Mouse (Mus musculus) embryonic facial prominence, embryonic 15.5 days (tissue): Measurements from ENCODE around the gene Lpar3. TPM values are rescaled to one million over a fixed set of nuclear protein-coding genes. Genes with fewer than 3 reads are reported as not detected.

ENCODE experiments used
- ATAC-seq: fragments of 200-750 bp; cut with Nextera tagmentation; 2 replicates; pipeline ENCODE4 v1.8.0; 2017; ENCODE audit warnings: low read depth, moderate TSS enrichment; ENCODE audit not compliant: insufficient number of reproducible peaks, low FRiP score, low TSS enrichment
- H3K27ac ChIP-seq: fragments of 300-500 bp; sonication (generic); replicated peaks from 2 replicates; pipeline ENCODE4 v1.5.1; 2015; ENCODE audit warnings: mild to moderate bottlenecking, inconsistent platforms
- H3K27me3 ChIP-seq: fragments of 300-500 bp; sonication (generic); 2 replicates; pipeline ENCODE4 v1.6.1; 2015; ENCODE audit warnings: inconsistent platforms
- H3K36me3 ChIP-seq: fragments of 300-500 bp; sonication (generic); 2 replicates; pipeline ENCODE4 v1.6.1; 2015; ENCODE audit warnings: mild to moderate bottlenecking, inconsistent platforms
- H3K4me1 ChIP-seq: fragments of 300-500 bp; sonication (generic); 2 replicates; pipeline ENCODE4 v1.6.1; 2015; ENCODE audit warnings: inconsistent platforms
- H3K4me2 ChIP-seq: fragments of 300-500 bp; sonication (generic); replicated peaks from 2 replicates; pipeline ENCODE4 v1.6.1; 2015; ENCODE audit warnings: mild to moderate bottlenecking, inconsistent platforms
- H3K4me3 ChIP-seq: fragments of 300-500 bp; sonication (generic); replicated peaks from 2 replicates; pipeline ENCODE4 v1.5.1; 2015; ENCODE audit warnings: mild to moderate bottlenecking, inconsistent platforms
- H3K9ac ChIP-seq: fragments of 300-500 bp; sonication (generic); 2 replicates; pipeline ENCODE4 v1.6.1; 2015; ENCODE audit warnings: inconsistent platforms
- H3K9me3 ChIP-seq: fragments of 300-500 bp; sonication (generic); replicated peaks from 2 replicates; pipeline ENCODE4 v1.6.1; 2016; ENCODE audit warnings: inconsistent platforms
- WGBS: fragments of 180-500 bp; shearing (Covaris S2); methylation state at CpG from one replicate; pipeline ENCODE4 v1.1.7; 2015; 5-methylcytosine and 5-hydroxymethylcytosine counted together
- polyA plus RNA-seq: library from polyadenylated mRNA; unstranded; fragments of >200 nt; fragmentation: Nextera tagmentation; extraction: Ambion mirVana; gene quantifications from 2 replicates; pipeline ENCODE4 v1.2.1, GENCODE M21; 2015

The Lpar3 gene
- 4.6 and 5.3 TPM in 2 replicates for polyA plus RNA-seq

- H3K9ac ChIP-seq: peak within 1 kb of the TSS; percentile 13; the same call in 1 of the 2 replicates
- peak; percentile 85; the same call in 1 of the 2 replicates for ATAC-seq
- H3K27ac ChIP-seq: no peak within 1 kb of the TSS
- WGBS: under 1% methylated on average over 73 of the region's 73 CpGs
- peak within 1 kb of the TSS; percentile 93 for H3K4me2 ChIP-seq
- H3K4me3 ChIP-seq: peak within 1 kb of the TSS; percentile 56
- H3K4me1 ChIP-seq: peaks cover 13% of the 10 kb centered on the region; the same call in 1 of the 2 replicates
- H3K36me3 ChIP-seq: no peaks in the 10 kb centered on the region
- no peaks in the 10 kb centered on the region for H3K9me3 ChIP-seq
- peaks cover 34% of the 10 kb centered on the region for H3K27me3 ChIP-seq
Measured at GRCm38 (mm10) chr3:146220776-146221486, at the start of gene Lpar3. TSS of gene Lpar3 (plus strand) at chr3:146220963.

GRCm38 (mm10) chr3:146173030-146173429, 47.7 kb upstream of the Lpar3 start:
- no peak overlapping the region for H3K4me2 ChIP-seq
- WGBS: 74% methylated on average over 5 of the region's 5 CpGs
- ATAC-seq: no peak
- H3K9me3 ChIP-seq: no peaks in the 10 kb centered on the region
- no peak overlapping the region for H3K9ac ChIP-seq
- H3K4me3 ChIP-seq: no peak overlapping the region
- no peaks in the 10 kb centered on the region for H3K27me3 ChIP-seq
- H3K4me1 ChIP-seq: no peaks in the 10 kb centered on the region
- H3K36me3 ChIP-seq: no peaks in the 10 kb centered on the region
- no peak overlapping the region for H3K27ac ChIP-seq

DNA sequence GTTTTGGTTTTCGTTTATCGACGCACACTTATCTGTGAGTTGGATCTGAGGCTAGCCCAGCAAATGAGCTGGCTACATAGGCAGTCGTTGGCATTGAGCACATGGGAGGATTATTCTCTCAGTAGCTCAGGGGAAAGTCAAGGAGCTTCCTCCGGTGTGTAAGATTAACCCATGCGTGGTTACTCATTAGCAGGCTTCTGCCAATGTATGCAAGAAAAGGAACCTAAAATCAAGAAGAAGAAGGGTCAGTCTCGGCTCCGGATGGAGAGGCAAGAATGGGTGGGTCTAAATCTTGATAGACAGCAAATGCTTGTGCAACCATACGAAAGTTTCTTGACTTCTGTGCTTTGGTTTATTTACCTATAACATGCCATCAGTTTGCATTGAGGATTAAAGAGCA, 46.5 kb upstream of the Lpar3 start:
- Histone ChIP-seq H3K9me3 (no peaks in the 10 kb centered on the region), H3K4me1 (no peaks in the 10 kb centered on the region), H3K9ac (no peak overlapping the region), H3K27ac (no peak overlapping the region), H3K4me2 (no peak overlapping the region), H3K36me3 (no peaks in the 10 kb centered on the region), H3K4me3 (no peak overlapping the region), H3K27me3 (no peaks in the 10 kb centered on the region)
- WGBS: 86% methylated on average over 9 of the region's 9 CpGs
- ATAC-seq: no peak

GRCm38 (mm10) chr3:146177295-146177694, 43.5 kb upstream of the Lpar3 start:
- no peak for ATAC-seq
- H3K36me3 ChIP-seq: no peaks in the 10 kb centered on the region
- H3K4me3 ChIP-seq: no peak overlapping the region
- no peaks in the 10 kb centered on the region for H3K4me1 ChIP-seq
- no peak overlapping the region for H3K9ac ChIP-seq
- H3K4me2 ChIP-seq: peak overlapping the region; percentile 58; the same call in 1 of the 2 replicates
- no peaks in the 10 kb centered on the region for H3K9me3 ChIP-seq
- WGBS: 72% methylated on average over 7 of the region's 7 CpGs
- H3K27me3 ChIP-seq: no peaks in the 10 kb centered on the region; the same call in 1 of the 2 replicates
- no peak overlapping the region for H3K27ac ChIP-seq

- WGBS: 5% methylated on average over 16 of the region's 16 CpGs
- Histone ChIP-seq H3K4me2 (peak overlapping the region; percentile 58), H3K9me3 (no peaks in the 10 kb centered on the region), H3K4me1 (no peaks in the 10 kb centered on the region), H3K9ac (no peak overlapping the region), H3K27me3 (no peaks in the 10 kb centered on the region; the same call in 1 of the 2 replicates), H3K27ac (no peak overlapping the region), H3K36me3 (no peaks in the 10 kb centered on the region), H3K4me3 (peak overlapping the region; percentile 34)
- ATAC-seq: peak; percentile 58
Measured at GRCm38 (mm10) chr3:146177748-146178582, 42.8 kb upstream of the Lpar3 start.

- WGBS: 37% methylated on average over 2 of the region's 2 CpGs
Measured at GRCm38 (mm10) chr3:146180341-146180740, 40.4 kb upstream of the Lpar3 start.

DNA sequence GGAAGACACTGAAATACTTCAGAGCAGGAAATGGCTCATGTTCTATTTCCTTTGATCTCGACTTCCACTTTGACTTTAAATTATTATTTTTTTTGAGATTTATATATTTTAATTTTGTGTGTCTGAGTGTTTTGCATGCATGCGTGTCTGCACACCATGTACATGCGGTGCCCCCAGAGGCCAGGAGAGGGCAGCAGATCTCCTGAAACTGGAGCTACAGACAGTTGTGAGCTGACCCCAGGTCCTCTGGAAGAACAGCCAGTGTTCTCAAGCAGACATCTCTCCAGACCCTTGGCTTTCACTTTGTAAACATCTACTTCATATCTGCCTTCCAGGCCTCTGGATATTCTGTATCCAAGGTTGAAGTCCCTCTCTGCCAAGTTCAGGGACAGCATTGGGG, 39.8 kb upstream of the Lpar3 start:
- H3K27me3 ChIP-seq: no peaks in the 10 kb centered on the region; the same call in none of the 2 replicates
- WGBS: 37% methylated on average over 3 of the region's 3 CpGs

More at GRCm38 (mm10) chr3:146180341-146180740, 40.4 kb upstream of the Lpar3 start:
- no peak for ATAC-seq
- H3K4me2 ChIP-seq: no peak overlapping the region
- H3K9me3 ChIP-seq: no peaks in the 10 kb centered on the region
- no peak overlapping the region for H3K4me3 ChIP-seq
- no peak overlapping the region for H3K27ac ChIP-seq
- H3K36me3 ChIP-seq: no peaks in the 10 kb centered on the region
- no peak overlapping the region for H3K9ac ChIP-seq
- H3K4me1 ChIP-seq: no peaks in the 10 kb centered on the region
- H3K27me3 ChIP-seq: no peaks in the 10 kb centered on the region; the same call in none of the 2 replicates

GRCm38 (mm10) chr3:146184992-146185657, 35.6 kb upstream of the Lpar3 start:
- Histone ChIP-seq H3K4me3 (no peak overlapping the region), H3K36me3 (no peaks in the 10 kb centered on the region), H3K9ac (no peak overlapping the region), H3K4me2 (no peak overlapping the region), H3K27me3 (no peaks in the 10 kb centered on the region; the same call in none of the 2 replicates), H3K4me1 (no peaks in the 10 kb centered on the region), H3K27ac (no peak overlapping the region), H3K9me3 (no peaks in the 10 kb centered on the region)
- 22% methylated on average over 13 of the region's 13 CpGs for WGBS
- no peak for ATAC-seq

More for the DNA sequence above, 39.8 kb upstream of the Lpar3 start:
- Histone ChIP-seq H3K27ac (no peak overlapping the region), H3K4me3 (no peak overlapping the region), H3K4me1 (no peaks in the 10 kb centered on the region), H3K36me3 (no peaks in the 10 kb centered on the region), H3K9me3 (no peaks in the 10 kb centered on the region), H3K4me2 (no peak overlapping the region), H3K9ac (no peak overlapping the region)
- ATAC-seq: no peak

GRCm38 (mm10) chr3:146186033-146186432, 34.7 kb upstream of the Lpar3 start:
- ATAC-seq: no peak
- 57% methylated on average over 10 of the region's 10 CpGs for WGBS
- H3K27ac ChIP-seq: no peak overlapping the region
- no peaks in the 10 kb centered on the region; the same call in none of the 2 replicates for H3K27me3 ChIP-seq
- H3K4me2 ChIP-seq: no peak overlapping the region
- H3K9me3 ChIP-seq: no peaks in the 10 kb centered on the region
- no peak overlapping the region for H3K4me3 ChIP-seq
- no peak overlapping the region for H3K9ac ChIP-seq
- H3K4me1 ChIP-seq: no peaks in the 10 kb centered on the region
- no peaks in the 10 kb centered on the region for H3K36me3 ChIP-seq

GRCm38 (mm10) chr3:146189933-146190332, 30.8 kb upstream of the Lpar3 start:
- Histone ChIP-seq H3K9me3 (no peaks in the 10 kb centered on the region), H3K4me2 (no peak overlapping the region), H3K9ac (no peak overlapping the region), H3K36me3 (no peaks in the 10 kb centered on the region), H3K27ac (no peak overlapping the region), H3K27me3 (no peaks in the 10 kb centered on the region), H3K4me3 (no peak overlapping the region), H3K4me1 (no peaks in the 10 kb centered on the region)
- no peak for ATAC-seq
- WGBS: 64% methylated on average over 10 of the region's 10 CpGs

GRCm38 (mm10) chr3:146192507-146192906, 28.3 kb upstream of the Lpar3 start:
- Histone ChIP-seq H3K4me3 (no peak overlapping the region), H3K27me3 (no peaks in the 10 kb centered on the region), H3K9me3 (no peaks in the 10 kb centered on the region), H3K9ac (no peak overlapping the region), H3K36me3 (no peaks in the 10 kb centered on the region), H3K4me2 (no peak overlapping the region), H3K4me1 (no peaks in the 10 kb centered on the region), H3K27ac (no peak overlapping the region)
- ATAC-seq: no peak
- 81% methylated on average over 1 of the region's 1 CpGs for WGBS
